Mouse (Mus musculus): Measurements from ENCODE around the gene Il7r. TPM values are rescaled to one million over a fixed set of nuclear protein-coding genes. Genes with fewer than 3 reads are reported as not detected.
"Not testable (repeated sequence)": the region's sequence is repeated elsewhere in the genome, so short reads cannot be mapped to it uniquely, and the experiment has no call there.

The Il7r gene
- polyA plus RNA-seq (2016; fragmentation: Nextera tagmentation; extraction: Ambion mirVana): 0.19 TPM in 1 of 2 replicates, not detected in the other

DNA sequence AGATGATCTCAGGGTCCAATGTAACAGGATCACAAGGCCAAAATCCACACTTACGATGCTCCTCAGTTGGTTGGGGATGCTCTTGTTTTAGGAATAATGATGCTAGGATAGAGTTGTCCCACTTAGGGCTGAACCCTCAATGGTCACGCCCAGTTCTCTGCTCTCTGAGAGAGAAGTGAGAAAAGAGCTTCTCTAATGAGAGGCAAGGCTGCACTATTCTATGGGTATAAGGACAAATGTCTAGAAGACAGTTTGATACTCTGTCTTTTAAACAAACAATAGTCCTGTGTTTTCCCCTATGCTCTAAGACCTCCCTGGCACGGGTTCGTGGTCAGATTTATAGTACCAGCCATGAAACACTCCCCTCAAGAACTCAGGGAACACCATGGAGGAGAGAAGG, at the start of gene Il7r:
Il7r (minus strand) TSS at position 101 of the 400 bp plus-strand sequence.
- WGBS: 86% methylated on average over 4 of the region's 4 CpGs
- Histone ChIP-seq H3K4me3 (no peak within 1 kb of the TSS), H3K27ac (no peak within 1 kb of the TSS), H3K36me3 (no peaks in the 10 kb centered on the region), H3K9me3 (no peaks in the 10 kb centered on the region), H3K4me1 (replicated peaks) (no peaks in the 10 kb centered on the region), H3K27me3 (ENCODE audit: insufficient read depth, poor library complexity, severe bottlenecking) (no peaks in the 10 kb centered on the region)
- no peak for DNase-seq (ENCODE audit: low spot score)

DNA sequence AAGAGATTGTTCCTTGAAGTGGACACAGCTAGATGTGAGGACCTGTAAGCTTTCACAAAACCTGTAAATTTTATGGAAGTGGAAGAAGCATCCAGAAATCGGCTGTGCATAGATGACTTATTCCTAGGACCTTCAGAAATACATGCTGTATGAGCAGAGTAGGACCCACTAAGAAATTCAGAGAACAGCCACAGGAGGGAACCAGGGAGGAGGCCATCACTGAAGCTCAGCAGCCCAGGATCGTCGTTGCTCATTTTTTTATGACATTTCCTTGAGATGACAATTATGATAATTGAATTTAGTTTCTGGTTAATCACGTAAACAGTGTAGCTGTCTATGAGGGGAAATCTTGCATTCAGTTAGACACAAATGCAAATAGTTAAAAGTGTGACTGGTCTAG, 47.3 kb upstream of the Il7r start:
- Histone ChIP-seq H3K4me1 (replicated peaks) (no peaks in the 10 kb centered on the region), H3K36me3 (no peaks in the 10 kb centered on the region), H3K4me3 (no peak overlapping the region), H3K9me3 (no peaks in the 10 kb centered on the region), H3K27ac (no peak overlapping the region), H3K27me3 (ENCODE audit: insufficient read depth, poor library complexity, severe bottlenecking) (no peaks in the 10 kb centered on the region)
- no peak for DNase-seq (ENCODE audit: low spot score)
- WGBS: 84% methylated on average over 4 of the region's 4 CpGs

DNA sequence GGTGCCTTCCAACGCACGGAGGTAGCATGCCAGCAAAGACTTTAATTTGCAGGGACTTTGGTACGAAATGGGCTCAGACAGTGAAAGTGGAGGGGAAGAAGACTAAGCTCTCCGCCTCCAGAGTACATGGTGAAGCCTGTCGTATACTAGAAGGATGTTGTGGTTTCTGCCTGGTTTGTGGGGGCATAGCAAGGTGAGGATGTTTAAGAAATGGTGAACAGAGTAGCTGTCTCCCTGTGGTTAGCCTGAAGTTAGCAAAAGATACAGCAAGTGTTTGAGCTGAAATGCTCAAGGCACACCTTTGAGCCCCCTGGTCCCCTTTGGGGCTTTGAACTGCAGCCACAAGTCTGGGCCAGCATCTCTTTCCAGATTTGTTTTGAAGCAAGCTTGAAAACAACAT, 44.8 kb upstream of the Il7r start:
- WGBS: 86% methylated on average over 5 of the region's 5 CpGs
- H3K4me1 ChIP-seq (replicated peaks): no peaks in the 10 kb centered on the region
- no peaks in the 10 kb centered on the region for H3K9me3 ChIP-seq
- no peak for DNase-seq (ENCODE audit: low spot score)
- no peak overlapping the region for H3K4me3 ChIP-seq
- no peaks in the 10 kb centered on the region for H3K36me3 ChIP-seq
- H3K27ac ChIP-seq: no peak overlapping the region
- H3K27me3 ChIP-seq (ENCODE audit: insufficient read depth, poor library complexity, severe bottlenecking): no peaks in the 10 kb centered on the region

DNA sequence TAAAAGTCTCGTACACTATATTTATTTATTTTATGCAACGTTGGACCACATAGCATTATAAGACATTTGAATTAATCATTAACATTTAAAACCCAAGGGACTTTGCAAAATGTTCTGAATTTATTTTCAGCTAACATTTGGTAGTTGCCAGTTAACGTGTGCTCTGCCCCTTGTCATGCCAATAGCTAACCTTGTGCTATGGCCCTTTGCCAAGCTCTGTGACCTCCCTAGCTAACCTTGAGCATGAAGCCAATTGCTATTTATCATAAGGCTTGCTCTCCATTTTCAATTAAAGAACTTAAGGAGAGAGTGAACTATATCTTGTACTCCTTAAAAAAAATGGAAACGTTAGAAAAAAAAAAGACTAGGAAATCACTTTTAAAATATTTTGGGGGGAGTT, 43.4 kb upstream of the Il7r start:
- Histone ChIP-seq H3K36me3 (no peaks in the 10 kb centered on the region), H3K4me3 (no peak overlapping the region), H3K9me3 (no peaks in the 10 kb centered on the region), H3K4me1 (replicated peaks) (no peaks in the 10 kb centered on the region), H3K27me3 (ENCODE audit: insufficient read depth, poor library complexity, severe bottlenecking) (no peaks in the 10 kb centered on the region), H3K27ac (no peak overlapping the region)
- no peak for DNase-seq (ENCODE audit: low spot score)
- WGBS: 91% methylated on average over 4 of the region's 4 CpGs

DNA sequence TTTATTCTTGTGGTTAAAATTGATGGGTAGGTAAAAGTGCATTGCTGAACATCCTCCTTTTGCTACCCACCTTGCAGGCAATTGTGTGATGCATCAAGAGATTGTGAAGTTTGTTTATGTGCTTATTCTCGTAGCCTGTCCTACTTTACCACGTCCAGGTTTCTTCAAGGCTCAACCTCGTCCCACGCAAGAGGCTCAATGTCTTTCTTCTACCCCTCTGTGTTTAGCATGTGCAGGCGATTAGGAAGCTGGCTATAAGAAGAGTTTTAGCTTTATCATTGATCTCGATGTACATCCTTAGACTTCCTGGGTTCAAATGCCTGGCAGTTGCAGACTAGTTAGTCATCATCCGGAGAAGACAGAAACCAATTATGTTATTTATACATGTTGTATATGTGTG, 42.7 kb upstream of the Il7r start:
- H3K9me3 ChIP-seq: no peaks in the 10 kb centered on the region
- WGBS: 91% methylated on average over 7 of the region's 7 CpGs
- H3K27me3 ChIP-seq (ENCODE audit: insufficient read depth, poor library complexity, severe bottlenecking): no peaks in the 10 kb centered on the region
- no peak overlapping the region for H3K27ac ChIP-seq
- no peaks in the 10 kb centered on the region for H3K4me1 ChIP-seq (replicated peaks)
- no peak for DNase-seq (ENCODE audit: low spot score)
- no peak overlapping the region for H3K4me3 ChIP-seq
- no peaks in the 10 kb centered on the region for H3K36me3 ChIP-seq

DNA sequence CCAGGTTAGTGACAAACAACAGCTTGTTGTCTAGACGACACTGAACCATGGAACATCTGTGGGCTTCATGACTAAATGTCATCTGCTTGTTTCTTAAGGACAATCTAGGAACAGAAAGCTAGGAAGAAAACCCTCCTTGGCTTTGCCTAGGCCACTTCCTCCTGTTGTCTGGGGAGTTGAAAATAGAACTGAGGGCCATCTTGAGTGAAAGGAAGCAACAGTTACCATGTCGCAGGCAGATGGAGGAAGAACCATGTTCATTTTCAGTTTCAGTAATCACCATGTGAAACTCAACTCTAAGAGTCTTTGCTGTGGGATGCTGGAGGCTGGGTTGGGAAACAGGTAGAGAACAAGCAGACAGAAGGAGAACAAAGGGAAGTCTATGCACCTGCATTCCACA, 41.9 kb upstream of the Il7r start:
- 89% methylated on average over 2 of the region's 2 CpGs for WGBS
- Histone ChIP-seq H3K4me1 (replicated peaks) (no peaks in the 10 kb centered on the region), H3K27me3 (ENCODE audit: insufficient read depth, poor library complexity, severe bottlenecking) (no peaks in the 10 kb centered on the region), H3K36me3 (no peaks in the 10 kb centered on the region), H3K27ac (no peak overlapping the region), H3K4me3 (no peak overlapping the region), H3K9me3 (no peaks in the 10 kb centered on the region)
- no peak for DNase-seq (ENCODE audit: low spot score)

DNA sequence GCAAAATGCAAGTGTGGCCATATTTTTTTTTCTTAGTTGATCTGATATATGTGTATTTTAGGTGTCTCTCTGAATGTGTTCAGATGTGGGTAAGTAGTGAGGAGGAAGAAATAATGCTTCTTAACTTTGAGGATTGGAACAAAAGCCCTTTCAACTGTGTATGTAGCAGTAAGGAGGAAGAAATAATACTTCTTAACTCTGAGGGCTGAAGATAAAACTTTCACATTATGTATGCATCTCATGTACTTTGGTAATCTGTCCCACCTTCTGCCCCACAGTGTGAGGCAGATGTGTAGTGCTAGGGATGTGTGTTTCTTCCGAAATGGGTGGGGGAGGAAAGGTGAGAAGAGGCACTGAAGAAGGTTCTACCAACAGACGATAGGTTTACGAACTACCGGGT, 37.3 kb upstream of the Il7r start:
- Histone ChIP-seq H3K9me3 (no peaks in the 10 kb centered on the region), H3K27me3 (ENCODE audit: insufficient read depth, poor library complexity, severe bottlenecking) (no peaks in the 10 kb centered on the region), H3K36me3 (no peaks in the 10 kb centered on the region), H3K27ac (no peak overlapping the region), H3K4me1 (replicated peaks) (no peaks in the 10 kb centered on the region), H3K4me3 (no peak overlapping the region)
- DNase-seq (ENCODE audit: low spot score): no peak
- WGBS: 89% methylated on average over 4 of the region's 4 CpGs

DNA sequence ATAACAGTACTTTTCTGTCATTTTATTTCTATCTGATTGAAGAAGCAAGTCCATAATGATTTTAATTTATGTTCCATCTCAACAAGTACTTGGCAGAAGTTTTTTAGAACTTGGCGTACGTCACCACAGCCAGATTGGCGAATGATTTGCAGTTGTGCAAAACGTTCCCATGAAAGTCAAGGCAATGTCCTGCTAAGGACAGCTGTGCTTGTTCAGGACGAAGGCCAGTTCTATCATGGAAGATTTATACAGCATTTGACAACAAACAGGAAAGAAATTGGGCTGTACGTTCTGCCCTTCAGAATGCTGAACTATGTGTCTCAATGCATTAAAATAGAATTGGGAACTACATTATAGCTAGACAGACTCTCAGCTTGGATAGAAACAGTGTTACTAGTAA, 35.4 kb upstream of the Il7r start:
- DNase-seq (ENCODE audit: low spot score): no peak
- H3K27ac ChIP-seq: no peak overlapping the region
- H3K4me1 ChIP-seq (replicated peaks): no peaks in the 10 kb centered on the region
- WGBS: 91% methylated on average over 6 of the region's 6 CpGs
- no peaks in the 10 kb centered on the region for H3K36me3 ChIP-seq
- H3K4me3 ChIP-seq: no peak overlapping the region
- H3K9me3 ChIP-seq: no peaks in the 10 kb centered on the region
- no peaks in the 10 kb centered on the region for H3K27me3 ChIP-seq (ENCODE audit: insufficient read depth, poor library complexity, severe bottlenecking)

DNA sequence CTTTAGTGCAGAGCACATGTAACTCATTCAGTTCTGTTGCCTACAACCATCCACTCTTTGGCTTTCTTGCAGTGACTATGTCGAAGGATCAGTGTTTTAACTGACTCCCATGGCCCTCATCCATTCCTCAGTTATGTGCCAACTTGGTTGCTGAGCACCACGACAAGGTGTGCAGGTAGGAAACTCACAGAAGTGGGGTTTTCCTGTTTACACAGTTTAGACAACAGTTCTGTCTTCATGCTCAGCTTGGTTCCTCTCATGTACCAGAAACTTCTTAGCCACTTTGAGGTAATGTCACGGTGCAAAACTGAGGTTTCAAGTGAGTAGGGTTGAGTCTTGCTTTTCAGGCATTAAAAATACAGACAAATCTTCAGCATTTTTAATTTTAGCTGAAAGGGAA, 34.2 kb upstream of the Il7r start:
- 81% methylated on average over 3 of the region's 3 CpGs for WGBS
- H3K9me3 ChIP-seq: no peaks in the 10 kb centered on the region
- no peak for DNase-seq (ENCODE audit: low spot score)
- H3K27ac ChIP-seq: no peak overlapping the region
- no peaks in the 10 kb centered on the region for H3K27me3 ChIP-seq (ENCODE audit: insufficient read depth, poor library complexity, severe bottlenecking)
- H3K36me3 ChIP-seq: no peaks in the 10 kb centered on the region
- no peak overlapping the region for H3K4me3 ChIP-seq
- no peaks in the 10 kb centered on the region for H3K4me1 ChIP-seq (replicated peaks)

DNA sequence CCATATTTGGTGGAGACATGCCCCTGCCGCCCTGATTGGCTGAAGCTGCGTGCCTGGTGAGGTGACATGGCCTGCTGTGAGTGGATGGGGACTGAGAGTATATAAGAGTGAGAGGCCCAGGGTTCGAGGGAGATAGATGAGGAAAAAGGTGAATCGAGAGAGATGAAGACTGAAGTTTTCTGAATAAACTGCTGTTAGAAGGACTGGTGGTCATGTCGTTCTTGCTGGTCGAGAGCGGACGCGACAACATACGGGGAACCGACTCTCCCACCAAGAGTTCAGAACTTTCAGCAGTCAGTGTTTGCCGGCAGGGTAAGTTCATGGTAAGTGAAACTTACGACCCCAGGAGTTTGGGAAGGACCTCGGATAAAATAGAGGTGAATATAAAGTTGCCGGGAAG, 27.3 kb upstream of the Il7r start:
- not testable (repeated sequence) for H3K9me3 ChIP-seq; H3K36me3 ChIP-seq; H3K27ac ChIP-seq; H3K4me3 ChIP-seq; H3K4me1 ChIP-seq (replicated peaks); DNase-seq (ENCODE audit: low spot score); H3K27me3 ChIP-seq (ENCODE audit: insufficient read depth, poor library complexity, severe bottlenecking)
- 92% methylated on average over 15 of the region's 15 CpGs for WGBS

DNA sequence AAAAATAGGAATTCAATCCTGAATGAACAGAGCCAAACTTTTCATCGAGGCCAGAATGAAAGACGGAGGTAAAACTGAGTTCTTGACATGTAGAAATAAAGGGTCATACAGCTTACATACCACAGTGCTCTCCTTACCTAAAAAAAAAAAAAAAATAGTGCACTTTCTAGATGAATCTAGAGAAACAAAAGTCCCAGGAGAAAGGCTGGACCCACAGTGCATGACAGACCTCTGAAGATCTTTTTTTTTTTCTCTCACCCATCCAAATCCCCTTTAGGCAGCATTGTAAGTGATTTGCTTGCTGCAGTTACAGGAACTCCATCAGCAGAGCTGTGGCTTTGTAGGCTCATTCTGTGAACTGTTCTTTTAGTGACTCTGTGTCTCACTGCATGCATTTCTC, 19.0 kb upstream of the Il7r start:
- Histone ChIP-seq H3K27me3 (ENCODE audit: insufficient read depth, poor library complexity, severe bottlenecking) (no peaks in the 10 kb centered on the region), H3K9me3 (no peaks in the 10 kb centered on the region), H3K27ac (no peak overlapping the region), H3K4me1 (replicated peaks) (no peaks in the 10 kb centered on the region), H3K36me3 (no peaks in the 10 kb centered on the region), H3K4me3 (no peak overlapping the region)
- WGBS: 93% methylated on average over 2 of the region's 2 CpGs
- DNase-seq (ENCODE audit: low spot score): no peak

DNA sequence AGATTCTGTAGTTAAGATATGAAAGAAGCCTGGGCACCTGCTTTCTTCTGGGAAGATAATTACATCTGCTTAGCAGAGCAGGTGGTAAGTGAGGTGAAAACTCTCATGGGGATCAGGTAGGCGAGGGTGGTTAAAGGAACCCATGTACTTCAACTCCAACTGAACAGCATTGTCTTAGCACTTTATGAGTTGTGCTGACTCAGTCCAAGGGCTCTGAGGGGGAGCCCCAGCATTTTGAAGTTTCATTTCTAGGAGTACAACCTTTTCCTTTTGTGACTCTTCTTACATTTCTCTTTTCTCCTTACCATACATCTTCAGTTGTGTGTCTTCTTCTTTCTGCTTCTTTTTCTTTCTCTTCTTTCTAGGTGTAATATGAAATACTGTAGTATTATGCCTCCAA, 5.2 kb upstream of the Il7r start:
- no peaks in the 10 kb centered on the region for H3K4me1 ChIP-seq (replicated peaks)
- 79% methylated on average over 1 of the region's 1 CpGs for WGBS
- DNase-seq (ENCODE audit: low spot score): no peak
- H3K4me3 ChIP-seq: no peak overlapping the region
- no peaks in the 10 kb centered on the region for H3K36me3 ChIP-seq
- H3K27me3 ChIP-seq (ENCODE audit: insufficient read depth, poor library complexity, severe bottlenecking): no peaks in the 10 kb centered on the region
- H3K27ac ChIP-seq: no peak overlapping the region
- no peaks in the 10 kb centered on the region for H3K9me3 ChIP-seq

DNA sequence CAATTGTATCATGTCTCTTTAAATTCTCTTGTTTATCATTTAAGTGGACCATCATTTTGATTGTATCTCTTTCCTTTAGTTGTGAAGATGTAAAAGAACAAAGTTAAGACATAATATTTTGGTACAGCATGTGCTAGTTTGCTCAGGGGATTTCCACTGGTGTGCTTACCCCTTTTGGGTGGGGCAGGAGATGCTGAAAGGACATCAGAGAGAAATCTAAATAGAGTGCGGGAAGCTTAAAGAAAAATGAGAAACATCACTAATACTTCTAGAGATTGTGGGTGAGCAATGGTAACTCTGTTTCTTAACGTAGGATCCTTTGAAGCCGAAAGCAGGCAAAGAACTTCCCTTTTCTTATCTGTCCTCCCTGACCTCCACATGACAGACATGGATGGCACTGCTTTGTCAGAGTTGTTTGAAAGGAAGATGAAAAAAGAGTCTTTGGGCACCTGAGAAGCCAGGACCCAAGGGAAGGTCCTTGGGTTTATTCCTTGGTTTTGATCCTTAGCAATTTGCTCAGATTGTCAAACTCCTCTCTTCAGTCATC, 3.5 kb upstream of the Il7r start:
- H3K9me3 ChIP-seq: no peaks in the 10 kb centered on the region

DNA sequence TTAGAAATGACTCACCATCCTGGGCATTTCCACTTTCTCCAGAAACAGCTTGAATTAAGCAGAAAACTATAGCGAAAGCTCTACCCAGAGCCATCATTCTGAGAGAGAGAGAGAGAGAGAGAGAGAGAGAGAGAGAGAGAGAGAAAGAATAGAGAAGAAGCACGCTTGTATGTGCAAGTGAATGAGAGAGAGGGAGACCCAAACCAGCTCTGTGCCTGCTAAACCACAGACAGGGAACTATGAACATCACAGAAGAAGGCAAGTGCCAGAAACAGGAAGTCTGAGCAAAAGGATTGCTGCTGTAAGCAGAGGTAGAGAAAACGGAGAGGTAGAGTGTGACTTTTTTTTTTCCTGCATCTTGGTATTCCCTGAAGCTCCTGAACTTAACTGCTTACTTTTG, 330 bp downstream of the Il7r start:
- no peak overlapping the region for H3K27ac ChIP-seq

More for the DNA sequence above, 3.5 kb upstream of the Il7r start:
- no peak overlapping the region for H3K27ac ChIP-seq
- DNase-seq (ENCODE audit: low spot score): no peak
- no peak overlapping the region for H3K4me3 ChIP-seq
- no peaks in the 10 kb centered on the region for H3K36me3 ChIP-seq
- no peaks in the 10 kb centered on the region for H3K4me1 ChIP-seq (replicated peaks)
- WGBS: 82% methylated on average over 3 of the region's 3 CpGs
- H3K27me3 ChIP-seq (ENCODE audit: insufficient read depth, poor library complexity, severe bottlenecking): no peaks in the 10 kb centered on the region

More for the DNA sequence above, 330 bp downstream of the Il7r start:
- Histone ChIP-seq H3K9me3 (no peaks in the 10 kb centered on the region), H3K4me3 (no peak overlapping the region), H3K27me3 (ENCODE audit: insufficient read depth, poor library complexity, severe bottlenecking) (no peaks in the 10 kb centered on the region), H3K4me1 (replicated peaks) (no peaks in the 10 kb centered on the region), H3K36me3 (no peaks in the 10 kb centered on the region)
- no peak for DNase-seq (ENCODE audit: low spot score)
- WGBS: 82% methylated on average over 3 of the region's 3 CpGs

All from hindbrain, embryonic 10.5 days (tissue).